Mouse (Mus musculus) lung, embryonic 15.5 days (tissue): Measurements from ENCODE around the gene Zswim1. TPM values are rescaled to one million over a fixed set of nuclear protein-coding genes. Genes with fewer than 3 reads are reported as not detected.
"Not testable (repeated sequence)": the region's sequence is repeated elsewhere in the genome, so short reads cannot be mapped to it uniquely, and the experiment has no call there.

Experiments used
- ATAC-seq: fragments of 200-750 bp; cut with Nextera tagmentation; 2 replicates; pipeline ENCODE4 v1.8.0; 2017; ENCODE audit warnings: moderate number of reproducible peaks, borderline replicate concordance; ENCODE audit not compliant: low FRiP score, low TSS enrichment; ENCODE audit errors: extremely low read depth
- H3K27ac ChIP-seq: fragments of 300-500 bp; sonication (generic); 2 replicates; pipeline ENCODE4 v1.5.1; 2015; ENCODE audit warnings: moderate library complexity, mild to moderate bottlenecking, inconsistent platforms
- H3K27me3 ChIP-seq: fragments of 300-500 bp; sonication (generic); 2 replicates; pipeline ENCODE4 v1.6.1; 2015; ENCODE audit warnings: inconsistent platforms
- H3K36me3 ChIP-seq: fragments of 300-500 bp; sonication (generic); 2 replicates; pipeline ENCODE4 v1.6.1; 2015; ENCODE audit warnings: inconsistent platforms
- H3K4me1 ChIP-seq: fragments of 300-500 bp; sonication (generic); 2 replicates; pipeline ENCODE4 v1.6.1; 2015; ENCODE audit warnings: inconsistent platforms
- H3K4me2 ChIP-seq: fragments of 300-500 bp; sonication (generic); 2 replicates; pipeline ENCODE4 v1.6.1; 2015; ENCODE audit warnings: inconsistent platforms, mild to moderate bottlenecking, moderate library complexity
- H3K4me3 ChIP-seq: fragments of 300-500 bp; sonication (generic); 2 replicates; pipeline ENCODE4 v1.5.1; 2015; ENCODE audit warnings: mild to moderate bottlenecking, inconsistent platforms
- H3K9ac ChIP-seq: fragments of 300-500 bp; sonication (generic); 2 replicates; pipeline ENCODE4 v1.6.1; 2015; ENCODE audit warnings: inconsistent platforms
- H3K9me3 ChIP-seq: fragments of 300-500 bp; sonication (generic); 2 replicates; pipeline ENCODE4 v1.6.1; 2016; ENCODE audit warnings: inconsistent platforms
- WGBS: fragments of 180-500 bp; shearing (Covaris S2); methylation state at CpG from one replicate; pipeline ENCODE4 v1.1.7; 2015; 5-methylcytosine and 5-hydroxymethylcytosine counted together
- polyA plus RNA-seq: library from polyadenylated mRNA; unstranded; fragments of >200 nt; fragmentation: Nextera tagmentation; extraction: Ambion mirVana; gene quantifications from 2 replicates; pipeline ENCODE4 v1.2.1, GENCODE M21; 2015

The Zswim1 gene
- polyA plus RNA-seq, 1 experiment from 2014 or later: 15.8 TPM

GRCm38 (mm10) chr2:164859640-164860432 lies 37.4 kb downstream of the Zswim1 start:
- Histone ChIP-seq H3K36me3 (no peaks in the 10 kb centered on the region), H3K9me3 (no peaks in the 10 kb centered on the region), H3K4me1 (peaks cover 66% of the 10 kb centered on the region), H3K9ac (no peak overlapping the region), H3K27me3 (no peaks in the 10 kb centered on the region), H3K4me3 (no peak overlapping the region), H3K27ac (no peak overlapping the region), H3K4me2 (no peak overlapping the region)
- no peak for ATAC-seq
- 63% methylated on average over 9 of the region's 9 CpGs for WGBS

GRCm38 (mm10) chr2:164861094-164861493 lies 38.6 kb downstream of the Zswim1 start:
- Histone ChIP-seq H3K9ac (no peak overlapping the region), H3K27me3 (no peaks in the 10 kb centered on the region), H3K36me3 (no peaks in the 10 kb centered on the region), H3K9me3 (no peaks in the 10 kb centered on the region), H3K27ac (peak overlapping the region; percentile 94), H3K4me1 (peaks cover 55% of the 10 kb centered on the region), H3K4me3 (no peak overlapping the region), H3K4me2 (no peak overlapping the region)
- WGBS: 52% methylated on average over 4 of the region's 4 CpGs
- ATAC-seq: no peak

- WGBS: 20% methylated on average over 9 of the region's 9 CpGs
- no peaks in the 10 kb centered on the region for H3K36me3 ChIP-seq
- no peaks in the 10 kb centered on the region for H3K27me3 ChIP-seq
- H3K4me2 ChIP-seq: 0 out of 2 replicates have a peak overlapping the region, but pooled peaks have one; percentile 16
- no peaks in the 10 kb centered on the region for H3K9me3 ChIP-seq
- no peak overlapping the region for H3K9ac ChIP-seq
- peak overlapping the region; percentile 94 for H3K27ac ChIP-seq
- H3K4me3 ChIP-seq: no peak overlapping the region
- peaks cover 55% of the 10 kb centered on the region for H3K4me1 ChIP-seq
- peak; percentile 86 for ATAC-seq
Measured at GRCm38 (mm10) chr2:164862179-164862861, 39.8 kb downstream of the Zswim1 start.

- H3K27ac ChIP-seq: peak overlapping the region; percentile 94
- not testable (repeated sequence) for ATAC-seq
Measured at GRCm38 (mm10) chr2:164863411-164863810, 40.9 kb downstream of the Zswim1 start.

GRCm38 (mm10) chr2:164864593-164864992 lies 42.1 kb downstream of the Zswim1 start:
- no peak for ATAC-seq
- no peaks in the 10 kb centered on the region for H3K36me3 ChIP-seq
- H3K4me1 ChIP-seq: peaks cover 39% of the 10 kb centered on the region
- H3K4me2 ChIP-seq: no peak overlapping the region
- WGBS: 71% methylated on average over 4 of the region's 4 CpGs
- H3K27ac ChIP-seq: no peak overlapping the region
- H3K9ac ChIP-seq: no peak overlapping the region
- no peaks in the 10 kb centered on the region for H3K9me3 ChIP-seq
- H3K4me3 ChIP-seq: no peak overlapping the region
- no peaks in the 10 kb centered on the region for H3K27me3 ChIP-seq

More at GRCm38 (mm10) chr2:164863411-164863810, 40.9 kb downstream of the Zswim1 start:
- peaks cover 49% of the 10 kb centered on the region for H3K4me1 ChIP-seq
- H3K4me2 ChIP-seq, H3K27me3 ChIP-seq, H3K4me3 ChIP-seq, H3K9ac ChIP-seq, H3K9me3 ChIP-seq, H3K36me3 ChIP-seq: not testable (repeated sequence)
- 93% methylated on average over 8 of the region's 9 CpGs for WGBS

GRCm38 (mm10) chr2:164866741-164867551 lies 44.5 kb downstream of the Zswim1 start:
- H3K27me3 ChIP-seq: no peaks in the 10 kb centered on the region
- no peak overlapping the region for H3K9ac ChIP-seq
- no peak overlapping the region for H3K4me3 ChIP-seq
- no peak overlapping the region for H3K4me2 ChIP-seq
- 27% methylated on average over 16 of the region's 16 CpGs for WGBS
- ATAC-seq: peak; percentile 47; the same call in 1 of the 2 replicates
- peak overlapping the region; percentile 88 for H3K27ac ChIP-seq
- no peaks in the 10 kb centered on the region for H3K36me3 ChIP-seq
- no peaks in the 10 kb centered on the region for H3K9me3 ChIP-seq
- H3K4me1 ChIP-seq: peaks cover 23% of the 10 kb centered on the region

GRCm38 (mm10) chr2:164867566-164867965 lies 45.1 kb downstream of the Zswim1 start:
- ATAC-seq: no peak
- WGBS: 90% methylated on average over 7 of the region's 7 CpGs
- Histone ChIP-seq H3K4me2 (no peak overlapping the region), H3K36me3 (no peaks in the 10 kb centered on the region), H3K27ac (peak overlapping the region; percentile 88), H3K4me1 (peaks cover 17% of the 10 kb centered on the region), H3K27me3 (no peaks in the 10 kb centered on the region), H3K9me3 (no peaks in the 10 kb centered on the region), H3K4me3 (no peak overlapping the region), H3K9ac (no peak overlapping the region)

- Histone ChIP-seq H3K4me3 (no peak overlapping the region), H3K36me3 (no peaks in the 10 kb centered on the region), H3K9me3 (no peaks in the 10 kb centered on the region), H3K9ac (no peak overlapping the region), H3K27me3 (no peaks in the 10 kb centered on the region), H3K27ac (peak overlapping the region; percentile 88; the same call in 1 of the 2 replicates), H3K4me1 (peaks cover 12% of the 10 kb centered on the region; the same call in 1 of the 2 replicates), H3K4me2 (no peak overlapping the region)
- ATAC-seq: peak; percentile 29; the same call in 1 of the 2 replicates
- WGBS: 41% methylated on average over 7 of the region's 7 CpGs
Measured at GRCm38 (mm10) chr2:164868491-164868890, 46.0 kb downstream of the Zswim1 start.

GRCm38 (mm10) chr2:164871602-164872303 lies 49.3 kb downstream of the Zswim1 start:
- Histone ChIP-seq H3K4me1 (peaks cover 28% of the 10 kb centered on the region), H3K9me3 (no peaks in the 10 kb centered on the region), H3K27ac (no peak overlapping the region), H3K4me3 (no peak overlapping the region), H3K36me3 (no peaks in the 10 kb centered on the region), H3K9ac (no peak overlapping the region), H3K27me3 (no peaks in the 10 kb centered on the region), H3K4me2 (no peak overlapping the region)
- ATAC-seq: no peak
- WGBS: 54% methylated on average over 6 of the region's 6 CpGs

GRCm38 (mm10) chr2:164873621-164874020 lies 51.1 kb downstream of the Zswim1 start:
- H3K4me1 ChIP-seq: peaks cover 31% of the 10 kb centered on the region
- H3K4me2 ChIP-seq: no peak overlapping the region
- no peak overlapping the region for H3K4me3 ChIP-seq
- no peaks in the 10 kb centered on the region for H3K27me3 ChIP-seq
- H3K36me3 ChIP-seq: no peaks in the 10 kb centered on the region
- H3K9ac ChIP-seq: no peak overlapping the region
- ATAC-seq: no peak
- no peaks in the 10 kb centered on the region for H3K9me3 ChIP-seq
- H3K27ac ChIP-seq: peak overlapping the region; percentile 83
- WGBS: 31% methylated on average over 3 of the region's 3 CpGs

- no peaks in the 10 kb centered on the region for H3K36me3 ChIP-seq
- H3K27ac ChIP-seq: peak overlapping the region; percentile 83
- no peaks in the 10 kb centered on the region for H3K27me3 ChIP-seq
- H3K9ac ChIP-seq: no peak overlapping the region
- peaks cover 32% of the 10 kb centered on the region for H3K4me1 ChIP-seq
- peak; percentile 51 for ATAC-seq
- 16% methylated on average over 1 of the region's 1 CpGs for WGBS
- H3K9me3 ChIP-seq: no peaks in the 10 kb centered on the region
- no peak overlapping the region for H3K4me2 ChIP-seq
- H3K4me3 ChIP-seq: no peak overlapping the region
Measured at GRCm38 (mm10) chr2:164874239-164874769, 51.8 kb downstream of the Zswim1 start.
